Mouse (Mus musculus) hindbrain, embryonic 11.5 days (tissue): ENCODE measurements at regions not wholly inside any gene's neighbourhood (a gene's known extent, or its start where the extent isn't known, plus 50 kb on each side); places are given as distances from the start of the nearest gene placed in this dataset.
A peak's percentile ranks its signal among the peaks of the same experiment; 100 is the strongest.

Source experiments
- ATAC-seq: fragments of 200-750 bp; cut with Nextera tagmentation; 2 replicates; pipeline ENCODE4 v1.8.0; 2017; ENCODE audit warnings: mild to moderate bottlenecking, moderate TSS enrichment, moderate library complexity; ENCODE audit not compliant: low FRiP score
- DNase-seq: peaks from one replicate; pipeline ENCODE4 v3.0.0-alpha.2; 2015; ENCODE audit warnings: low spot score
- H3K27ac ChIP-seq: fragments of 300-500 bp; sonication (generic); 2 replicates; pipeline ENCODE4 v1.5.1; 2014; ENCODE audit warnings: mild to moderate bottlenecking, low read depth, low read length
- H3K27me3 ChIP-seq: fragments of 300-500 bp; sonication (generic); 2 replicates; pipeline ENCODE4 v1.6.1; 2014; ENCODE audit warnings: mild to moderate bottlenecking, low read length, moderate library complexity, mixed read lengths; ENCODE audit not compliant: control insufficient read depth, insufficient read depth
- H3K36me3 ChIP-seq: fragments of 300-500 bp; sonication (generic); 2 replicates; pipeline ENCODE4 v1.6.1; 2014; ENCODE audit warnings: mild to moderate bottlenecking, low read length, moderate library complexity, mixed read lengths; ENCODE audit not compliant: control insufficient read depth, insufficient read depth
- H3K4me1 ChIP-seq: fragments of 300-500 bp; sonication (generic); replicated peaks from 2 replicates; pipeline ENCODE4 v1.6.1; 2014; ENCODE audit warnings: low read length, mixed read lengths; ENCODE audit not compliant: control insufficient read depth, insufficient read depth
- H3K4me2 ChIP-seq: fragments of 300-500 bp; sonication (generic); replicated peaks from 2 replicates; pipeline ENCODE4 v1.6.1; 2014; ENCODE audit warnings: mild to moderate bottlenecking, low read depth, low read length
- H3K4me3 ChIP-seq: fragments of 300-500 bp; sonication (generic); 2 replicates; pipeline ENCODE4 v1.5.1; 2014; ENCODE audit warnings: low read depth, low read length
- H3K9ac ChIP-seq: fragments of 300-500 bp; sonication (generic); 2 replicates; pipeline ENCODE4 v1.6.1; 2014; ENCODE audit warnings: low read depth, low read length
- H3K9me3 ChIP-seq: fragments of 300-500 bp; sonication (generic); 2 replicates; pipeline ENCODE4 v1.6.1; 2016; ENCODE audit warnings: low read length; ENCODE audit not compliant: control insufficient read depth
- WGBS: fragments of 180-500 bp; shearing (Covaris S2); extraction: QIAGEN DNeasy Blood & Tissue Kit; methylation state at CpG from one replicate; pipeline ENCODE4 v1.1.7; 2014; 5-methylcytosine and 5-hydroxymethylcytosine counted together

GRCm38 (mm10) chr9:116347021-116347420, 171.9 kb upstream of the Tgfbr2 start:
- DNase-seq = no peak
- Histone ChIP-seq H3K4me2 (no peak overlapping the region), H3K9ac (no peak overlapping the region), H3K27me3 (no peaks in the 10 kb centered on the region), H3K36me3 (no peaks in the 10 kb centered on the region), H3K4me3 (no peak overlapping the region), H3K4me1 (no peaks in the 10 kb centered on the region), H3K9me3 (no peaks in the 10 kb centered on the region), H3K27ac (no peak overlapping the region)
- ATAC-seq = no peak
- WGBS = 89% methylated on average over 8 of the region's 8 CpGs

- no peaks in the 10 kb centered on the region for H3K4me1 ChIP-seq
- no peak for ATAC-seq
- H3K9ac ChIP-seq = no peak overlapping the region
- no peaks in the 10 kb centered on the region for H3K36me3 ChIP-seq
- no peak overlapping the region for H3K4me2 ChIP-seq
- H3K4me3 ChIP-seq = no peak overlapping the region
- WGBS = 78% methylated on average over 7 of the region's 7 CpGs
- H3K9me3 ChIP-seq = no peaks in the 10 kb centered on the region
- DNase-seq = no peak
- no peaks in the 10 kb centered on the region for H3K27me3 ChIP-seq
- H3K27ac ChIP-seq = no peak overlapping the region
These were observed 171.3 kb upstream of the Tgfbr2 start for GRCm38 (mm10) chr9:116346495-116346894.

GRCm38 (mm10) chr9:116343086-116343481, 167.9 kb upstream of the Tgfbr2 start:
- Histone ChIP-seq H3K4me3 (no peak overlapping the region), H3K9me3 (no peaks in the 10 kb centered on the region), H3K36me3 (no peaks in the 10 kb centered on the region), H3K27ac (no peak overlapping the region), H3K9ac (no peak overlapping the region), H3K27me3 (no peaks in the 10 kb centered on the region), H3K4me2 (no peak overlapping the region), H3K4me1 (no peaks in the 10 kb centered on the region)
- ATAC-seq (no peak), DNase-seq (no peak)
- WGBS = 93% methylated on average over 3 of the region's 3 CpGs

- Histone ChIP-seq H3K4me2 (no peak overlapping the region), H3K4me1 (no peaks in the 10 kb centered on the region), H3K9ac (no peak overlapping the region), H3K27me3 (no peaks in the 10 kb centered on the region), H3K4me3 (no peak overlapping the region), H3K27ac (no peak overlapping the region), H3K36me3 (no peaks in the 10 kb centered on the region), H3K9me3 (no peaks in the 10 kb centered on the region)
- 86% methylated on average over 8 of the region's 8 CpGs for WGBS
- no peak for DNase-seq
- no peak for ATAC-seq
These were observed 167.4 kb upstream of the Tgfbr2 start for GRCm38 (mm10) chr9:116342446-116343085.

GRCm38 (mm10) chr9:116342009-116342408, 166.8 kb upstream of the Tgfbr2 start:
- Histone ChIP-seq H3K4me2 (no peak overlapping the region), H3K4me1 (no peaks in the 10 kb centered on the region), H3K9ac (no peak overlapping the region), H3K27ac (no peak overlapping the region), H3K36me3 (no peaks in the 10 kb centered on the region), H3K27me3 (no peaks in the 10 kb centered on the region), H3K4me3 (no peak overlapping the region), H3K9me3 (no peaks in the 10 kb centered on the region)
- no peak for DNase-seq
- ATAC-seq = no peak
- 78% methylated on average over 4 of the region's 4 CpGs for WGBS

GRCm38 (mm10) chr9:116340952-116341351, 165.8 kb upstream of the Tgfbr2 start:
- H3K9me3 ChIP-seq = no peaks in the 10 kb centered on the region
- DNase-seq = peak; percentile 16

GRCm38 (mm10) chr9:116338729-116339100, 163.6 kb upstream of the Tgfbr2 start:
- Histone ChIP-seq H3K27ac (no peak overlapping the region), H3K4me1 (no peaks in the 10 kb centered on the region), H3K4me2 (no peak overlapping the region), H3K36me3 (no peaks in the 10 kb centered on the region), H3K27me3 (no peaks in the 10 kb centered on the region), H3K4me3 (no peak overlapping the region), H3K9me3 (no peaks in the 10 kb centered on the region), H3K9ac (no peak overlapping the region)
- DNase-seq = no peak
- 91% methylated on average over 5 of the region's 5 CpGs for WGBS
- ATAC-seq = no peak

More at GRCm38 (mm10) chr9:116340952-116341351, 165.8 kb upstream of the Tgfbr2 start:
- Histone ChIP-seq H3K4me3 (no peak overlapping the region), H3K36me3 (no peaks in the 10 kb centered on the region), H3K27me3 (no peaks in the 10 kb centered on the region), H3K9ac (no peak overlapping the region), H3K4me1 (no peaks in the 10 kb centered on the region), H3K27ac (no peak overlapping the region), H3K4me2 (no peak overlapping the region)
- ATAC-seq = no peak

- H3K4me2 ChIP-seq = no peak overlapping the region
- H3K4me3 ChIP-seq = no peak overlapping the region
- 83% methylated on average over 5 of the region's 5 CpGs for WGBS
- ATAC-seq = no peak
- H3K9ac ChIP-seq = no peak overlapping the region
- H3K9me3 ChIP-seq = no peaks in the 10 kb centered on the region
- no peak overlapping the region for H3K27ac ChIP-seq
- no peaks in the 10 kb centered on the region for H3K36me3 ChIP-seq
- H3K27me3 ChIP-seq = no peaks in the 10 kb centered on the region
- DNase-seq = no peak
- no peaks in the 10 kb centered on the region for H3K4me1 ChIP-seq
These were observed 163.1 kb upstream of the Tgfbr2 start for GRCm38 (mm10) chr9:116338093-116338728.

- no peak overlapping the region for H3K4me2 ChIP-seq
- no peaks in the 10 kb centered on the region for H3K36me3 ChIP-seq
- WGBS = 92% methylated on average over 8 of the region's 8 CpGs
- no peak overlapping the region for H3K4me3 ChIP-seq
- H3K27ac ChIP-seq = no peak overlapping the region
- no peaks in the 10 kb centered on the region for H3K27me3 ChIP-seq
- H3K9ac ChIP-seq = no peak overlapping the region
- H3K9me3 ChIP-seq = no peaks in the 10 kb centered on the region
- ATAC-seq = no peak
- H3K4me1 ChIP-seq = no peaks in the 10 kb centered on the region
- DNase-seq = no peak
These were observed 162.4 kb upstream of the Tgfbr2 start for GRCm38 (mm10) chr9:116337446-116338010.
